Mouse (Mus musculus) spleen, adult 2 months (tissue): ENCODE measurements around the gene Cand1. TPM values are rescaled to one million over a fixed set of nuclear protein-coding genes. Genes with fewer than 3 reads are reported as not detected.
A peak's percentile ranks its signal among the peaks of the same experiment; 100 is the strongest.

Experiments used
- DNase-seq, 2 experiments: peaks; one replicate each; pipeline versions ENCODE4 v3.0.0 to v3.0.0-alpha.2; 2012 to 2021; ENCODE audit warnings: low spot score in 2 of 2, low read depth in 1 of 2
- H3K27ac ChIP-seq: fragments of 200-500 bp; 2 replicates; pipeline ENCODE4 v1.5.1; 2012; ENCODE audit warnings: low read length, inconsistent platforms; ENCODE audit not compliant: insufficient read depth
- H3K27me3 ChIP-seq: fragments of 200-500 bp; 2 replicates; pipeline ENCODE4 v1.6.1; 2012; ENCODE audit warnings: mild to moderate bottlenecking, moderate library complexity, low read length, inconsistent platforms; ENCODE audit not compliant: control insufficient read depth, insufficient read depth
- H3K36me3 ChIP-seq: fragments of 200-500 bp; 2 replicates; pipeline ENCODE4 v1.6.1; 2012; ENCODE audit warnings: mild to moderate bottlenecking, low read length, inconsistent platforms; ENCODE audit not compliant: control insufficient read depth, insufficient read depth
- H3K4me1 ChIP-seq: fragments of 200-500 bp; 2 replicates; pipeline ENCODE4 v1.6.1; 2011; ENCODE audit warnings: inconsistent platforms; ENCODE audit not compliant: control insufficient read depth, insufficient read depth, insufficient read length
- H3K4me3 ChIP-seq: fragments of 200-500 bp; 2 replicates; pipeline ENCODE4 v1.5.1; 2011; ENCODE audit warnings: mild to moderate bottlenecking, inconsistent platforms; ENCODE audit not compliant: insufficient read depth, insufficient read length; ENCODE audit errors: extremely low read depth
- CTCF ChIP-seq: fragments of 200-500 bp; IDR thresholded peaks from 2 replicates; pipeline ENCODE4 v1.5.1; 2011; ENCODE audit warnings: mild to moderate bottlenecking, inconsistent platforms; ENCODE audit not compliant: insufficient read depth, insufficient read length, insufficient replicate concordance; ENCODE audit errors: extremely low read depth
- POLR2A ChIP-seq: fragments of 200-500 bp; IDR thresholded peaks from 2 replicates; pipeline ENCODE4 v1.6.1; 2011; ENCODE audit warnings: low read depth, low read length, inconsistent platforms
- WGBS: fragments of 180-500 bp; shearing (Covaris S2); methylation state at CpG from one replicate; pipeline ENCODE4 v1.1.7; 2018; 5-methylcytosine and 5-hydroxymethylcytosine counted together
- polyA plus RNA-seq: library from polyadenylated mRNA; depleted of rRNA; stranded (reverse); fragments of >200 nt; gene quantifications from 2 replicates; pipeline ENCODE4 v1.2.3, GENCODE M21; 2012

The Cand1 gene
- polyA plus RNA-seq, 1 experiment: 18.5 TPM

DNA sequence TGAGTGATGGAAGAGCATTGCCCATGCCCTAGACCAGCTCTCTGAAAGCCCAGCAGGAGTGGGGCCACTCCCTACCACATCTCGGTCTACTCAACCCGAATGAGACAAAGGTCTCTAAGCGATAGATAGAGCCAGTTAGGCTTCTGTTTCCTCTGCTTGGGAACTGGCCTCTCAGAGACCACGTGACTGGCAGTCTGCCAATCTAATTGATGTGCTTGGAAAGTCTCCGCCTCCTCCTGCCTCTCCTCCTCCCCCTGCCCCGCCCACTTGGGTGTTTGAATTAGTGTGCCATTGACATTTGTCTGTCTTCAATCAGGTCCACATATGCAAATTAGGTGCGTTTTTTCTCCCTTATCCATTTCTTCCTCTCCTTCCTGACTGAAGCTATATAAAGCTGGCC, 24.9 kb upstream of the Cand1 start:
- DNase-seq: no peak
- no peak overlapping the region for H3K4me3 ChIP-seq
- no peaks in the 10 kb centered on the region for H3K36me3 ChIP-seq
- no peak overlapping the region for H3K27ac ChIP-seq
- no peaks in the 10 kb centered on the region for H3K27me3 ChIP-seq
- TF ChIP-seq CTCF (no peak), POLR2A (no peak)
- 70% methylated on average over 7 of the region's 7 CpGs for WGBS
- H3K4me1 ChIP-seq: no peaks in the 10 kb centered on the region

- no peak for DNase-seq
- Histone ChIP-seq H3K36me3 (no peaks in the 10 kb centered on the region), H3K4me1 (no peaks in the 10 kb centered on the region), H3K27ac (no peak overlapping the region), H3K4me3 (no peak overlapping the region), H3K27me3 (no peaks in the 10 kb centered on the region)
- 86% methylated on average over 5 of the region's 5 CpGs for WGBS
- TF ChIP-seq CTCF (no peak), POLR2A (no peak)
Observed at GRCm38 (mm10) chr10:119262821-119263220, 23.0 kb upstream of the Cand1 start.

GRCm38 (mm10) chr10:119257876-119258275, 18.0 kb upstream of the Cand1 start:
- H3K4me3 ChIP-seq: no peak overlapping the region
- 81% methylated on average over 4 of the region's 4 CpGs for WGBS
- no peak for DNase-seq

GRCm38 (mm10) chr10:119244146-119244545, 4.3 kb upstream of the Cand1 start:
- WGBS: 94% methylated on average over 14 of the region's 14 CpGs
- no peak overlapping the region for H3K4me3 ChIP-seq
- no peak for DNase-seq
- H3K27me3 ChIP-seq: no peaks in the 10 kb centered on the region
- H3K36me3 ChIP-seq: no peaks in the 10 kb centered on the region
- TF ChIP-seq CTCF: no peak
- TF ChIP-seq POLR2A: no peak
- H3K4me1 ChIP-seq: no peaks in the 10 kb centered on the region
- no peak overlapping the region for H3K27ac ChIP-seq

More at GRCm38 (mm10) chr10:119257876-119258275, 18.0 kb upstream of the Cand1 start:
- no peaks in the 10 kb centered on the region for H3K4me1 ChIP-seq
- no peak for TF ChIP-seq CTCF
- no peak for TF ChIP-seq POLR2A
- no peaks in the 10 kb centered on the region for H3K27me3 ChIP-seq
- no peaks in the 10 kb centered on the region for H3K36me3 ChIP-seq
- H3K27ac ChIP-seq: no peak overlapping the region

- H3K36me3 ChIP-seq: no peaks in the 10 kb centered on the region
- DNase-seq: no peak
- H3K4me3 ChIP-seq: peak overlapping the region; percentile 60
- TF ChIP-seq POLR2A (no peak), CTCF (no peak)
- no peaks in the 10 kb centered on the region for H3K27me3 ChIP-seq
- H3K4me1 ChIP-seq: peaks cover 3% of the 10 kb centered on the region
- H3K27ac ChIP-seq: peak overlapping the region; percentile 70
- 10% methylated on average over 9 of the region's 9 CpGs for WGBS
Observed at GRCm38 (mm10) chr10:119240722-119241089, 851 bp upstream of the Cand1 start.

- no peaks in the 10 kb centered on the region for H3K36me3 ChIP-seq
- peak overlapping the region; percentile 80 for H3K4me3 ChIP-seq
- no peak for DNase-seq
- H3K27ac ChIP-seq: peak overlapping the region; percentile 74
- H3K27me3 ChIP-seq: no peaks in the 10 kb centered on the region
- peaks cover 3% of the 10 kb centered on the region for H3K4me1 ChIP-seq
- TF ChIP-seq POLR2A (no peak), CTCF (no peak)
- WGBS: under 1% methylated on average over 35 of the region's 37 CpGs
Observed at GRCm38 (mm10) chr10:119239633-119239968, 254 bp downstream of the Cand1 start.

- H3K36me3 ChIP-seq: no peaks in the 10 kb centered on the region
- DNase-seq: peak in 1 of 2 experiments; percentile 29
- TF ChIP-seq CTCF (no peak), POLR2A (no peak)
- H3K4me1 ChIP-seq: peaks cover 3% of the 10 kb centered on the region
- peak overlapping the region; percentile 80 for H3K4me3 ChIP-seq
- no peaks in the 10 kb centered on the region for H3K27me3 ChIP-seq
- under 1% methylated on average over 52 of the region's 54 CpGs for WGBS
- H3K27ac ChIP-seq: peak overlapping the region; percentile 74
Observed at GRCm38 (mm10) chr10:119238985-119239631, 747 bp downstream of the Cand1 start.
